Mouse (Mus musculus): ENCODE measurements around the gene Zfp523. TPM values are rescaled to one million over a fixed set of nuclear protein-coding genes. Genes with fewer than 3 reads are reported as not detected.
A peak's percentile ranks its signal among the peaks of the same experiment; 100 is the strongest.

Zfp523 gene
- polyA plus RNA-seq, 1 experiment, result 71.9 TPM

- Histone ChIP-seq H3K27me3 (ENCODE audit: control insufficient read depth, insufficient read depth, low read length) (no peaks in the 10 kb centered on the region), H3K4me3 (replicated peaks; ENCODE audit: insufficient read depth, low read depth, low read length) (no peak overlapping the region), H3K4me1 (ENCODE audit: control insufficient read depth, insufficient read depth, low read length) (peaks cover 15% of the 10 kb centered on the region), H3K27ac (ENCODE audit: insufficient read depth, low read length) (no peak overlapping the region)
- WGBS, result 89% methylated on average over 18 of the region's 18 CpGs
- TF ChIP-seq CTCF (IDR thresholded peaks at IDR 0.05; ENCODE audit: borderline replicate concordance, insufficient read depth, low read depth, low read length) (no peak), POLR2A (IDR thresholded peaks at IDR 0.05; ENCODE audit: borderline replicate concordance, insufficient read depth, low read length) (no peak)
- no peak for DNase-seq
Observed at GRCm38 (mm10) chr17:28231026-28231736, 54.3 kb downstream of the Zfp523 start.

DNA sequence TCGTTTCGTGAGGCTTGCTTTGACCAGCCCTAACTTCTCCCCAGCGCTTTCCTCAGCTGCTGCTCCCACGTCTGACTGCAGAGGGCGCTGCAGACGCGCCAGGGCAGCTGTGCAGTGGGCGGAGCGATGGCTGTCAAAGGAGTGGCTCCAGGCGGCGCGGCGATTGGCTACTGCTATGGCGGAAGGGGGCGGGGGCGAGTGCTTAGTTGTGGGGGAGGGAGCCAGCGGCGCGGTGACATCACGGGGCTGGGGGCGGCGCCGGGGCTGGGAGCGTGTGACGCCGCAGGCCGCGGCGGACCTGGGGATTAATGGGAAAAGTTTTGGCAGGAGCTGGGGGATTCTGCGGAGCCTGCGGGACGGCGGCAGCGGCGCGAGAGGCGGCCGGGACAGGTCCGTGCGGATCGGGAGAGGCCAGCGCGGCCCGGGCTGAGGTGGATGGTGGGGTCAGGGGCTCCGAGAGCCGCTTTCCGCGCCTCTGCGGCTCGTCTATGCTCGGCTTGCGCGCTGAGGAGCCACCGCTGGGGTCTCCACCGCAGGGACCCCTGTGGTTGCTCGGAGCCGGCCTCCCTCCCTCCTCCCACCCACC, 55.6 kb downstream of the Zfp523 start, which contains the start of gene Ppard:
Ppard (plus strand) TSS at position 226 of the 586 bp plus-strand sequence.
- peaks cover 16% of the 10 kb centered on the region for H3K4me1 ChIP-seq (ENCODE audit: control insufficient read depth, insufficient read depth, low read length)
- peak; percentile 95 to 96 for DNase-seq
- TF ChIP-seq POLR2A (IDR thresholded peaks at IDR 0.05; ENCODE audit: borderline replicate concordance, insufficient read depth, low read length) (peak; percentile 47; the same call in 1 of the 2 replicates), CTCF (IDR thresholded peaks at IDR 0.05; ENCODE audit: borderline replicate concordance, insufficient read depth, low read depth, low read length) (peak; percentile 91)
- H3K27me3 ChIP-seq (ENCODE audit: control insufficient read depth, insufficient read depth, low read length), result no peaks in the 10 kb centered on the region
- WGBS, result under 1% methylated on average over 55 of the region's 57 CpGs
- no peak within 1 kb of the TSS for H3K27ac ChIP-seq (ENCODE audit: insufficient read depth, low read length)
- H3K4me3 ChIP-seq (replicated peaks; ENCODE audit: insufficient read depth, low read depth, low read length), result peak within 1 kb of the TSS; percentile 62

GRCm38 (mm10) chr17:28233091-28233731, 56.3 kb downstream of the Zfp523 start:
- H3K4me1 ChIP-seq (ENCODE audit: control insufficient read depth, insufficient read depth, low read length), result peaks cover 16% of the 10 kb centered on the region
- H3K4me3 ChIP-seq (replicated peaks; ENCODE audit: insufficient read depth, low read depth, low read length), result peak overlapping the region; percentile 62
- DNase-seq, result peak in 1 of 2 experiments; percentile 32
- 12% methylated on average over 17 of the region's 17 CpGs for WGBS
- no peak overlapping the region for H3K27ac ChIP-seq (ENCODE audit: insufficient read depth, low read length)
- no peaks in the 10 kb centered on the region for H3K27me3 ChIP-seq (ENCODE audit: control insufficient read depth, insufficient read depth, low read length)
- TF ChIP-seq CTCF (IDR thresholded peaks at IDR 0.05; ENCODE audit: borderline replicate concordance, insufficient read depth, low read depth, low read length) (no peak), POLR2A (IDR thresholded peaks at IDR 0.05; ENCODE audit: borderline replicate concordance, insufficient read depth, low read length) (no peak)

DNA sequence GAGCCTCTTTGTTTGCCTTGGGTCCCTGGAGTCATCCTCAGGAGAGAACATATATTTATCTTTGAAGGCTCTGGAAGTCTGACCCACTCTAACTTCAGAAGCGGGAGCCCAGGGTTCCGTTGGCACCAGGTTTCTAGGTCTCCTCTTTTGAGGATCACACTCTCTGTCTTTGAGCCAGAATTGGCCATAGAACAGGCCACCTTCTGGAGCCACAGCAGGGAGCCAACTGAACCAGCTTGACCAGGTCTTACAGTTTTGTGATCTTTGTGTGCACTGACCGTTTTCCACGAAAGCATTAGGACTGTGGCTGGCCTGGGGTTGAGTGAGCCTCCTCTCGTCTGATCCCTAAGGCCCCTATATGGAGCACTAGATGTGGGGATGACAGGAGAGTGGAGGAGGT, 57.7 kb downstream of the Zfp523 start:
- Histone ChIP-seq H3K27ac (ENCODE audit: insufficient read depth, low read length) (no peak overlapping the region), H3K27me3 (ENCODE audit: control insufficient read depth, insufficient read depth, low read length) (no peaks in the 10 kb centered on the region), H3K4me1 (ENCODE audit: control insufficient read depth, insufficient read depth, low read length) (peaks cover 16% of the 10 kb centered on the region), H3K4me3 (replicated peaks; ENCODE audit: insufficient read depth, low read depth, low read length) (no peak overlapping the region)
- peak; percentile 58 to 66 for DNase-seq
- 14% methylated on average over 5 of the region's 5 CpGs for WGBS
- TF ChIP-seq POLR2A (IDR thresholded peaks at IDR 0.05; ENCODE audit: borderline replicate concordance, insufficient read depth, low read length), result no peak
- TF ChIP-seq CTCF (IDR thresholded peaks at IDR 0.05; ENCODE audit: borderline replicate concordance, insufficient read depth, low read depth, low read length), result no peak

GRCm38 (mm10) chr17:28235982-28236635, 59.2 kb downstream of the Zfp523 start:
- Histone ChIP-seq H3K4me3 (replicated peaks; ENCODE audit: insufficient read depth, low read depth, low read length) (no peak overlapping the region), H3K27ac (ENCODE audit: insufficient read depth, low read length) (no peak overlapping the region), H3K27me3 (ENCODE audit: control insufficient read depth, insufficient read depth, low read length) (no peaks in the 10 kb centered on the region), H3K4me1 (ENCODE audit: control insufficient read depth, insufficient read depth, low read length) (peaks cover 16% of the 10 kb centered on the region)
- TF ChIP-seq CTCF (IDR thresholded peaks at IDR 0.05; ENCODE audit: borderline replicate concordance, insufficient read depth, low read depth, low read length) (no peak), POLR2A (IDR thresholded peaks at IDR 0.05; ENCODE audit: borderline replicate concordance, insufficient read depth, low read length) (no peak)
- DNase-seq, result peak in 1 of 2 experiments; percentile 27
- WGBS, result 37% methylated on average over 7 of the region's 7 CpGs

DNA sequence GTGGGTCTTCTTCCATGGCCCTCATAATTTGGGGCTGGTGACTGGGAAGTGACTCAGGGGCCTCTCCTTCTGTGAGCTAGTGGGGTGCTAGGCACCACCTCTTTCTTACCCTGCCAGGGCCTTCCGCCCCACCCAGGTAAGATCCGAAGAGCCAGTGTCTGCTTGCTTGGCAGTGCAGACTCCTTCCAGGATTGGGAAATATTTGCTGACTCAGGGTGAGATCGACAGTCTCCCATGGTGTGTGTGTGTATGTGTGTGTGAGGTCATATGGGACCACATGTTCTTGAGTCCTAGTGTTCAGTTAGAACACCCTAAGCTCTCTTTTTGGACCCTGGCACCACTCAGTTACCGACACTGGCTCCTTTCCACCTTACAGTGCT, 59.7 kb downstream of the Zfp523 start:
- Histone ChIP-seq H3K27ac (ENCODE audit: insufficient read depth, low read length) (no peak overlapping the region), H3K27me3 (ENCODE audit: control insufficient read depth, insufficient read depth, low read length) (no peaks in the 10 kb centered on the region), H3K4me3 (replicated peaks; ENCODE audit: insufficient read depth, low read depth, low read length) (no peak overlapping the region), H3K4me1 (ENCODE audit: control insufficient read depth, insufficient read depth, low read length) (peaks cover 18% of the 10 kb centered on the region)
- WGBS, result 67% methylated on average over 4 of the region's 4 CpGs
- DNase-seq, result no peak
- TF ChIP-seq CTCF (IDR thresholded peaks at IDR 0.05; ENCODE audit: borderline replicate concordance, insufficient read depth, low read depth, low read length) (no peak), POLR2A (IDR thresholded peaks at IDR 0.05; ENCODE audit: borderline replicate concordance, insufficient read depth, low read length) (no peak)

GRCm38 (mm10) chr17:28237362-28237761, 60.4 kb downstream of the Zfp523 start:
- TF ChIP-seq CTCF (IDR thresholded peaks at IDR 0.05; ENCODE audit: borderline replicate concordance, insufficient read depth, low read depth, low read length), result no peak
- no peak for TF ChIP-seq POLR2A (IDR thresholded peaks at IDR 0.05; ENCODE audit: borderline replicate concordance, insufficient read depth, low read length)
- 60% methylated on average over 5 of the region's 5 CpGs for WGBS
- Histone ChIP-seq H3K4me3 (replicated peaks; ENCODE audit: insufficient read depth, low read depth, low read length) (no peak overlapping the region), H3K27ac (ENCODE audit: insufficient read depth, low read length) (no peak overlapping the region), H3K4me1 (ENCODE audit: control insufficient read depth, insufficient read depth, low read length) (peaks cover 19% of the 10 kb centered on the region), H3K27me3 (ENCODE audit: control insufficient read depth, insufficient read depth, low read length) (no peaks in the 10 kb centered on the region)
- DNase-seq, result no peak

All from cerebellum, adult 2 months (tissue).